Mouse (Mus musculus) embryonic facial prominence, embryonic 12.5 days (tissue): ENCODE measurements around the gene Mansc1. TPM values are rescaled to one million over a fixed set of nuclear protein-coding genes. Genes with fewer than 3 reads are reported as not detected.

Source experiments
- ATAC-seq: fragments of 200-750 bp; cut with Nextera tagmentation; 2 replicates; pipeline ENCODE4 v1.8.0; 2017; ENCODE audit not compliant: insufficient number of reproducible peaks, insufficient read depth, low FRiP score, low TSS enrichment
- H3K27ac ChIP-seq: fragments of 300-500 bp; sonication (generic); 2 replicates; pipeline ENCODE4 v1.5.1; 2016; ENCODE audit warnings: mild to moderate bottlenecking
- H3K27me3 ChIP-seq: fragments of 300-500 bp; sonication (generic); 2 replicates; pipeline ENCODE4 v1.6.1; 2016; ENCODE audit warnings: mild to moderate bottlenecking, moderate library complexity
- H3K36me3 ChIP-seq: fragments of 300-500 bp; sonication (generic); 2 replicates; pipeline ENCODE4 v1.6.1; 2016; ENCODE audit warnings: mild to moderate bottlenecking
- H3K4me1 ChIP-seq: fragments of 300-500 bp; sonication (generic); 2 replicates; pipeline ENCODE4 v1.6.1; 2016
- H3K4me2 ChIP-seq: fragments of 300-500 bp; sonication (generic); replicated peaks from 2 replicates; pipeline ENCODE4 v1.6.1; 2016; ENCODE audit warnings: mild to moderate bottlenecking, moderate library complexity
- H3K4me3 ChIP-seq: fragments of 300-500 bp; sonication (generic); 2 replicates; pipeline ENCODE4 v1.5.1; 2016; ENCODE audit warnings: mild to moderate bottlenecking
- H3K9ac ChIP-seq: fragments of 300-500 bp; sonication (generic); 2 replicates; pipeline ENCODE4 v1.6.1; 2016; ENCODE audit warnings: mild to moderate bottlenecking, moderate library complexity
- H3K9me3 ChIP-seq: fragments of 300-500 bp; sonication (generic); 2 replicates; pipeline ENCODE4 v1.6.1; 2016; ENCODE audit warnings: mild to moderate bottlenecking, moderate library complexity
- WGBS: fragments of 180-500 bp; shearing (Covaris S2); methylation state at CpG from one replicate; pipeline ENCODE4 v1.1.7; 2016; 5-methylcytosine and 5-hydroxymethylcytosine counted together
- polyA plus RNA-seq: library from polyadenylated mRNA; unstranded; fragments of >200 nt; fragmentation: Nextera tagmentation; extraction: Ambion mirVana; gene quantifications from 2 replicates; pipeline ENCODE4 v1.2.1, GENCODE M21; 2016

The Mansc1 gene
- polyA plus RNA-seq, 1 experiment from 2014 or later, result 0.75 TPM

GRCm38 (mm10) chr6:134591614-134592013 is 40.7 kb downstream of the Mansc1 start:
- 84% methylated on average over 2 of the region's 2 CpGs for WGBS
- no peak for ATAC-seq

DNA sequence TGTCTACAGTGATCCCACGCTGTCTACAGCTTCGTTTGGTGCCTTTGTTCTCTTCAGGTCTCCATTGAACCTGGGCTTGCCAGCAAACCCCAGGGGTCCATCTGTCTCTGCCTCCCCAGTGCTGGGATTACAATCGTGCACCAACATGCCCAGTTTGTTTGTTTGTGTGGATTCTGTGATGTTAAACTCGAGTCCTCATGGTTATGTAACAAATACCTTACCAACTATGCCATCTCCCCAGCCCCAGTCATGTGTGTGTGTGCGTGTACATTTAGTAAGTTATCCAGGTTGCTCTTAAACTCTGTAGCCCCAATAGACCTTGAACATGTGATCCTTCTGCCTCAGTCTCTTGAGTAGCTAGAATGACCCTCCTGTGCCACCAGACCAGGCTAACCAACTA is 46.0 kb downstream of the Mansc1 start:
- H3K27ac ChIP-seq, result no peak overlapping the region
- 81% methylated on average over 5 of the region's 5 CpGs for WGBS
- no peaks in the 10 kb centered on the region for H3K36me3 ChIP-seq
- no peaks in the 10 kb centered on the region for H3K27me3 ChIP-seq
- H3K4me3 ChIP-seq, result no peak overlapping the region
- H3K4me1 ChIP-seq, result no peaks in the 10 kb centered on the region
- no peak for ATAC-seq
- no peak overlapping the region for H3K4me2 ChIP-seq
- no peak overlapping the region for H3K9ac ChIP-seq
- H3K9me3 ChIP-seq, result no peaks in the 10 kb centered on the region

More at GRCm38 (mm10) chr6:134591614-134592013, 40.7 kb downstream of the Mansc1 start:
- H3K9ac ChIP-seq, result no peak overlapping the region
- H3K27ac ChIP-seq, result no peak overlapping the region
- no peaks in the 10 kb centered on the region for H3K4me1 ChIP-seq
- no peaks in the 10 kb centered on the region for H3K27me3 ChIP-seq
- no peaks in the 10 kb centered on the region for H3K36me3 ChIP-seq
- H3K9me3 ChIP-seq, result no peaks in the 10 kb centered on the region
- no peak overlapping the region for H3K4me3 ChIP-seq
- H3K4me2 ChIP-seq, result no peak overlapping the region

DNA sequence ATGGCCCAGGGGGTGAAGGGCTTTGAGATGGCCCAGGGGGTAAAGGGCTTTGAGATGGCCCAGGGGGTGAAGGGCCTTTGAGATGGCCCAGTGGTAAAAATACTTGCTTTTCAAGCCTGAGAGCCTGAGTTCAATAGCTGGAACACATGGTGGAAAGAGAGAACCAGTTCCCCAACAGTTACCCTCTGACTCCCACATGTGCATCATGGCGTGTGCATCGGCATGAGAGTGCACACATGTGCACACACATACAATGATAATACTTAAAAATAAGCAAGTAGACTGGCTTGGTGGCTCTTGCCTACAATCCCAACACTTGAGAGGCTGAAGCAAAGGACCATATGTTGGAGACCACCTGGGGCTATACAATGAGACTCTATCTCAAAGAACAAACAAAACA is 47.7 kb downstream of the Mansc1 start:
- ATAC-seq, result no peak
- Histone ChIP-seq H3K36me3 (no peaks in the 10 kb centered on the region), H3K9ac (no peak overlapping the region), H3K27me3 (no peaks in the 10 kb centered on the region), H3K27ac (no peak overlapping the region), H3K4me2 (no peak overlapping the region), H3K4me3 (no peak overlapping the region), H3K9me3 (no peaks in the 10 kb centered on the region), H3K4me1 (no peaks in the 10 kb centered on the region)
- WGBS, result 93% methylated on average over 2 of the region's 2 CpGs

DNA sequence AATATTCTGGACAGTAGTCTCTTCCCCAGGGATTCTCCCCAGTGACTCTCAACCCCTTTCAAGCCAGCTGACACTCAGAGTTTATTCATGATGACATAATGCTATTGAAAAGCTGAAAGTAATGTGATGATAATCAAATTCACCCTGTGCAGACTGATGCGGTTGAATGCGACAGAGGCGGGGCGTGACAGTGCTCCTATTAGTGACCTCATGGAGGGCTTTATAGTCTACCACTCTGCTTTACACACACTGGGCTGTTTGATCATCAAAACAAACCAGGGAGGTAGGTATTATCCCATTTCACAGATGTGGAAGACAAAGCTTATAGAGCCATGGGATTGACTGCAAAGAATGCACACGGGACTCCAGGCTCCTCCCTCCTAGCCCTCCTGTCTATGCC is 50.2 kb downstream of the Mansc1 start:
- Histone ChIP-seq H3K4me2 (no peak overlapping the region), H3K27ac (no peak overlapping the region), H3K9ac (no peak overlapping the region), H3K27me3 (no peaks in the 10 kb centered on the region), H3K4me1 (no peaks in the 10 kb centered on the region), H3K4me3 (no peak overlapping the region), H3K36me3 (no peaks in the 10 kb centered on the region), H3K9me3 (no peaks in the 10 kb centered on the region)
- WGBS, result 75% methylated on average over 5 of the region's 5 CpGs
- ATAC-seq, result no peak

GRCm38 (mm10) chr6:134579506-134579905 is 52.8 kb downstream of the Mansc1 start:
- Histone ChIP-seq H3K36me3 (no peaks in the 10 kb centered on the region), H3K9ac (no peak overlapping the region), H3K4me2 (no peak overlapping the region), H3K27ac (no peak overlapping the region), H3K27me3 (no peaks in the 10 kb centered on the region), H3K4me3 (no peak overlapping the region), H3K9me3 (no peaks in the 10 kb centered on the region), H3K4me1 (no peaks in the 10 kb centered on the region)
- no peak for ATAC-seq
- WGBS, result 92% methylated on average over 4 of the region's 4 CpGs

- ATAC-seq, result no peak
- WGBS, result 53% methylated on average over 6 of the region's 6 CpGs
- Histone ChIP-seq H3K4me2 (no peak overlapping the region), H3K9ac (no peak overlapping the region), H3K4me1 (no peaks in the 10 kb centered on the region), H3K36me3 (no peaks in the 10 kb centered on the region), H3K27me3 (no peaks in the 10 kb centered on the region), H3K9me3 (no peaks in the 10 kb centered on the region), H3K4me3 (no peak overlapping the region), H3K27ac (no peak overlapping the region)
Measured at GRCm38 (mm10) chr6:134578039-134578438, 54.2 kb downstream of the Mansc1 start.

DNA sequence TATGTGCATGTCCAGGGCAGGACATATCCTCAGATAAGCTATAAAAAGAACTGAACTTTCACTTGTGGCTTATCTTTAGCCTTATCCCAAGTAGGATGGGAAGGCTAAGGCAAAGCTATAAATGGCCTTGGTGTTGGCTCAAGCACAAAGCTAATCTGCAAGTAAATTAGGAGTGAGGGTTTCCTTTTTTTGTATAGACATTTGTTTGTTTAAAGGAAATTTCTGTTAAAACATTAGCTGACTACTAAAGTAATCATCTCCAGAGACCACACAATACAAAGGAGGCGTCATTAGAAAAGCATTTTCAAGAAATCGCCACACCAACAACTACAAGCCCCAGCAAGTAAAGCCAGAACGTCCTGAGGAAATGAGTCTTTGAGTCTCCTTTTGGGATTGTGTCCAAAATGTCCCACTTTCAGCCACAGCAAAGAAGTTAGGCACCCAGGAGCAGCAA is 57.0 kb downstream of the Mansc1 start:
- Histone ChIP-seq H3K4me2 (no peak overlapping the region), H3K36me3 (no peaks in the 10 kb centered on the region), H3K9me3 (0 out of 2 replicates have a peak, but pooled peaks cover 6% of the 10 kb centered on the region), H3K4me1 (no peaks in the 10 kb centered on the region), H3K9ac (no peak overlapping the region), H3K27me3 (no peaks in the 10 kb centered on the region), H3K4me3 (no peak overlapping the region), H3K27ac (no peak overlapping the region)
- no peak for ATAC-seq
- WGBS, result 62% methylated on average over 3 of the region's 3 CpGs

DNA sequence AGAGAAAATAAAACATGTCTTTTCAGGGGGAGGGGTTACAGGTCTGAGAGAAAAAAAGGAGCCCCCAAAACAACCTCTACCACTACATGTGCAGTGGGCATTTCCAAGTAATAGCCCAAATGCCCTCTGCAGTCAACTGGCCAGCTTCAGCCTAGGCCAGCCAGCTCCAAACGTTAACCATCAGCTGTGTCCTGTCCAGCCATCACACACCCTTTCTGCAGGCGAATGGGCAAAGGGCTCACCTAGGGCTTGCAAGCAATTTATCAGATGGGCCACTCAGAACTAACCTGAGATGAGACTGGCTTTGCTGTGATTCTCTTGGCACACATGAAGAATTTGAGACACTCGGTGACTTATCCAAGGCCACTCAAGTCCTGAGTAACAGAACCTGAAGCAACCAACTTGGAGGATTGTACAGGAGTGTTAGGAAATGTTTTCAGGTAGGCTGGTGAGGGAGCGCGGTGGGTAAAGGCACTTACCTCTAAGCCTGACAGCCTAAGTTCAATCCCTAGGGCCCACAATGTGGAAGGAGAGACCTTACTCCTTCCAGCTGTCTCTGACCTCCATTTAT is 64.2 kb downstream of the Mansc1 start:
- Histone ChIP-seq H3K4me1 (peaks cover 9% of the 10 kb centered on the region; the same call in 1 of the 2 replicates), H3K4me2 (no peak overlapping the region), H3K9ac (no peak overlapping the region), H3K9me3 (0 out of 2 replicates have a peak, but pooled peaks cover 6% of the 10 kb centered on the region), H3K27me3 (no peaks in the 10 kb centered on the region), H3K36me3 (no peaks in the 10 kb centered on the region), H3K4me3 (no peak overlapping the region), H3K27ac (no peak overlapping the region)
- 75% methylated on average over 5 of the region's 5 CpGs for WGBS
- no peak for ATAC-seq

DNA sequence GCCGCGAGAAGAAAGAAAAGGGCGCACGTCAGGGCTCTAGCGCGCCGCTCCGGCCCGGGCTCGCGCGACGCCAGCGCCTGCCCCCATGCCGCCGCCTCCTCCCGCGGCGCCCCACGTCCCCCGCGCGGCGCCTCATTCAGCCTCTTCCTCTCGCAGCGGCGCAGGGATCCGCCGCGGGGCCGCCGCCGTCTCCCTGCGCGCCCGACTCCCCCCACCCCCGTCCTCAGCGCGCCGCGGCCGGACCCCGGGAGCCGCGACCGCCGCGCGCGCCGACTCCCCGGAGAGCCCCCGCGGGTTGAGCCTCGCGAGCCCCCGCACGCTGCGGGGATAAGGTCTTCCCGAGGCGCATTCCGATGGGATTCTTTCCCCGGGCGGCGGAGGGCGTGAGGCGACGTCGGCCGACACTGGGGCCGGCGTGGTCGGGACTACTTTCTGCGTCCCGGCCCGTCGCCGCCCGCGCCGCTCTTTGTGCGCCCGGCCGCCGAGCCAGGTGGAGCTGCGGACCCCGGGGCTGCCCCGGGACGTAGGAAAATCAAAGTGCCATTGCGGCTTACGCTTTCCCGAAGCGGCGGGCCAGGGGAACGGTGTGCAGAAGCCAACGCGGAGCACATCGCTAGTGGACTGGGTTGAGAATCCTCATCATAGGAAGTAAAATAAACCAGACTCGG is 65.3 kb downstream of the Mansc1 start, which contains the start of gene Lrp6:
Gene Lrp6 (minus strand): TSS at position 148 of the 668 bp plus-strand sequence.
- Histone ChIP-seq H3K27ac (peak within 1 kb of the TSS; percentile 99), H3K4me1 (peaks cover 9% of the 10 kb centered on the region; the same call in 1 of the 2 replicates), H3K4me3 (peak within 1 kb of the TSS; percentile 88), H3K36me3 (no peaks in the 10 kb centered on the region), H3K9me3 (0 out of 2 replicates have a peak, but pooled peaks cover 6% of the 10 kb centered on the region), H3K9ac (peak within 1 kb of the TSS; percentile 98), H3K4me2 (peak within 1 kb of the TSS; percentile 77), H3K27me3 (no peaks in the 10 kb centered on the region)
- under 1% methylated on average over 87 of the region's 99 CpGs for WGBS
- peak; percentile 89 for ATAC-seq

GRCm38 (mm10) chr6:134566248-134566817 is 66.0 kb downstream of the Mansc1 start:
- no peaks in the 10 kb centered on the region for H3K27me3 ChIP-seq
- peak overlapping the region; percentile 99 for H3K27ac ChIP-seq
- 0 out of 2 replicates have a peak, but pooled peaks cover under 1% of the 10 kb centered on the region for H3K9me3 ChIP-seq
- H3K4me1 ChIP-seq, result peaks cover 9% of the 10 kb centered on the region; the same call in 1 of the 2 replicates
- under 1% methylated on average over 52 of the region's 64 CpGs for WGBS
- H3K9ac ChIP-seq, result peak overlapping the region; percentile 98
- no peaks in the 10 kb centered on the region for H3K36me3 ChIP-seq
- peak overlapping the region; percentile 77 for H3K4me2 ChIP-seq
- peak; percentile 58 for ATAC-seq
- H3K4me3 ChIP-seq, result peak overlapping the region; percentile 88

- Histone ChIP-seq H3K27ac (peak overlapping the region; percentile 99), H3K9ac (peak overlapping the region; percentile 98), H3K4me2 (peak overlapping the region; percentile 77), H3K9me3 (no peaks in the 10 kb centered on the region), H3K27me3 (no peaks in the 10 kb centered on the region), H3K36me3 (no peaks in the 10 kb centered on the region), H3K4me3 (peak overlapping the region; percentile 88), H3K4me1 (peaks cover 9% of the 10 kb centered on the region; the same call in 1 of the 2 replicates)
- 2% methylated on average over 19 of the region's 19 CpGs for WGBS
- ATAC-seq, result no peak
Measured at GRCm38 (mm10) chr6:134565606-134566247, 66.6 kb downstream of the Mansc1 start.
